Mouse (Mus musculus) embryonic facial prominence, embryonic 15.5 days (tissue): Measurements from ENCODE around the gene H2-M10.1. TPM values are rescaled to one million over a fixed set of nuclear protein-coding genes. Genes with fewer than 3 reads are reported as not detected.

Source experiments
- ATAC-seq: fragments of 200-750 bp; cut with Nextera tagmentation; 2 replicates; pipeline ENCODE4 v1.8.0; 2017; ENCODE audit warnings: low read depth, moderate TSS enrichment; ENCODE audit not compliant: insufficient number of reproducible peaks, low FRiP score, low TSS enrichment
- H3K27ac ChIP-seq: fragments of 300-500 bp; sonication (generic); replicated peaks from 2 replicates; pipeline ENCODE4 v1.5.1; 2015; ENCODE audit warnings: mild to moderate bottlenecking, inconsistent platforms
- H3K27me3 ChIP-seq: fragments of 300-500 bp; sonication (generic); 2 replicates; pipeline ENCODE4 v1.6.1; 2015; ENCODE audit warnings: inconsistent platforms
- H3K36me3 ChIP-seq: fragments of 300-500 bp; sonication (generic); 2 replicates; pipeline ENCODE4 v1.6.1; 2015; ENCODE audit warnings: mild to moderate bottlenecking, inconsistent platforms
- H3K4me1 ChIP-seq: fragments of 300-500 bp; sonication (generic); 2 replicates; pipeline ENCODE4 v1.6.1; 2015; ENCODE audit warnings: inconsistent platforms
- H3K4me2 ChIP-seq: fragments of 300-500 bp; sonication (generic); replicated peaks from 2 replicates; pipeline ENCODE4 v1.6.1; 2015; ENCODE audit warnings: mild to moderate bottlenecking, inconsistent platforms
- H3K4me3 ChIP-seq: fragments of 300-500 bp; sonication (generic); replicated peaks from 2 replicates; pipeline ENCODE4 v1.5.1; 2015; ENCODE audit warnings: mild to moderate bottlenecking, inconsistent platforms
- H3K9ac ChIP-seq: fragments of 300-500 bp; sonication (generic); 2 replicates; pipeline ENCODE4 v1.6.1; 2015; ENCODE audit warnings: inconsistent platforms
- H3K9me3 ChIP-seq: fragments of 300-500 bp; sonication (generic); replicated peaks from 2 replicates; pipeline ENCODE4 v1.6.1; 2016; ENCODE audit warnings: inconsistent platforms
- WGBS: fragments of 180-500 bp; shearing (Covaris S2); methylation state at CpG from one replicate; pipeline ENCODE4 v1.1.7; 2015; 5-methylcytosine and 5-hydroxymethylcytosine counted together
- polyA plus RNA-seq: library from polyadenylated mRNA; unstranded; fragments of >200 nt; fragmentation: Nextera tagmentation; extraction: Ambion mirVana; gene quantifications from 2 replicates; pipeline ENCODE4 v1.2.1, GENCODE M21; 2015

H2-M10.1 gene
- polyA plus RNA-seq, 1 experiment from 2014 or later, result not detected

GRCm38 (mm10) chr17:36281521-36282245 lies 44.3 kb downstream of the H2-M10.1 start:
- Histone ChIP-seq H3K36me3 (peaks cover 46% of the 10 kb centered on the region), H3K9me3 (peaks cover 9% of the 10 kb centered on the region; the same call in 1 of the 2 replicates), H3K27me3 (no peaks in the 10 kb centered on the region), H3K4me2 (no peak overlapping the region), H3K27ac (no peak overlapping the region), H3K4me1 (no peaks in the 10 kb centered on the region), H3K9ac (no peak overlapping the region), H3K4me3 (no peak overlapping the region)
- no peak for ATAC-seq
- 93% methylated on average over 4 of the region's 4 CpGs for WGBS

GRCm38 (mm10) chr17:36274776-36275175 lies 51.2 kb downstream of the H2-M10.1 start:
- peaks cover 23% of the 10 kb centered on the region for H3K4me1 ChIP-seq
- H3K36me3 ChIP-seq, result peaks cover 31% of the 10 kb centered on the region
- H3K9me3 ChIP-seq, result no peaks in the 10 kb centered on the region
- H3K9ac ChIP-seq, result no peak overlapping the region
- no peak overlapping the region for H3K4me2 ChIP-seq
- ATAC-seq, result no peak
- no peak overlapping the region for H3K4me3 ChIP-seq
- H3K27ac ChIP-seq, result no peak overlapping the region
- no peaks in the 10 kb centered on the region for H3K27me3 ChIP-seq
- 88% methylated on average over 4 of the region's 4 CpGs for WGBS

- no peaks in the 10 kb centered on the region for H3K27me3 ChIP-seq
- H3K4me1 ChIP-seq, result peaks cover 25% of the 10 kb centered on the region
- no peak overlapping the region for H3K27ac ChIP-seq
- WGBS, result 89% methylated on average over 4 of the region's 4 CpGs
- H3K4me3 ChIP-seq, result no peak overlapping the region
- no peak overlapping the region for H3K9ac ChIP-seq
- no peaks in the 10 kb centered on the region for H3K9me3 ChIP-seq
- peaks cover 23% of the 10 kb centered on the region for H3K36me3 ChIP-seq
- no peak for ATAC-seq
- H3K4me2 ChIP-seq, result no peak overlapping the region
Observed at GRCm38 (mm10) chr17:36273796-36274195, 52.2 kb downstream of the H2-M10.1 start.

Other genes with a start within 250 kb of the H2-M10.1 start
- not detected in 2 replicates for gene Gm19684, start 204.5 kb downstream of the H2-M10.1 start, polyA plus RNA-seq
- not detected in 2 replicates for gene Gm7030, start 196.7 kb downstream of the H2-M10.1 start, polyA plus RNA-seq
- 0.33 TPM in 1 of 2 replicates, not detected in the other for gene Gm8909, start 157.6 kb downstream of the H2-M10.1 start, polyA plus RNA-seq
- not detected in 2 replicates for gene H2-T3, start 135.9 kb downstream of the H2-M10.1 start, polyA plus RNA-seq
- gene Rpp21, start 68.1 kb downstream of the H2-M10.1 start, polyA plus RNA-seq, result 104 and 107 TPM in 2 replicates
- 17.0 and 19.1 TPM in 2 replicates for gene Trim39, start 53.9 kb downstream of the H2-M10.1 start, polyA plus RNA-seq
- 0.30 TPM in 1 of 2 replicates, not detected in the other for gene H2-M10.2, start 39.7 kb downstream of the H2-M10.1 start, polyA plus RNA-seq
- not detected in 2 replicates for gene H2-M10.3, start 42.3 kb upstream of the H2-M10.1 start, polyA plus RNA-seq
- gene H2-M10.4, start 136.2 kb upstream of the H2-M10.1 start, polyA plus RNA-seq, result not detected in 2 replicates
- gene H2-M11, start 220.9 kb upstream of the H2-M10.1 start, polyA plus RNA-seq, result not detected in 2 replicates